In the genomic region with DNA sequence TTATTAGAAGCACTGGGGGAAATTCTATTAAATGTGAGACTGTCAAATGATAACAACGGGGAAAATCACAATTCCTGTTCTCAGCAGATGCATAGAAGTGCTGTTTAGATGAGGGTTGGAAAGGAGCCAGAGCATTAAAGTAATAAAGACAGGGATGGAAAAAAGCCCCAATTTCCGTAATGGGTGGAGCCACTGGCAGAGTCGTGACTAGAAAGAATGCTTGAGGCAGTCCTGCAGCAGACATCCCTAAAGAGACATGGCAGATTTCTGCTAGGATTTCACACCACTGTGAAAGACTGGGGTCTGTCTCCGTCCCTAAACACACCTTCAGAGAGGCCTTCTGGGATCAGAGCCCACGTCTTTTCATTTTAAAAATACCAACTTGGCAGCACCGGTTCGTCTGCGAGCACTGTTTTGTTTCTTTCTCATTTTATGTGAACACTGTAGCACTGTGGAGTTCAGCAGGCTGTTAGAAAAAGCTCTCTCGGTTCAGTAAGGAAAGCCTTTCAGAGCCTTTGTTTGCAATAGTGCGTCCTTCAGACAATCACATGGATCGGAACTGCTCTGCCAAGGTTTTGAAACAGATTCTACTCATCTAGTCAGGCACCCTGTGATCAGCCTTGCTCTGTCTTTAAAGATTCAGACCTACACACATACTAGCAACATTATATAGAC, we compare ENCODE assay signal across 12 mouse cellular contexts. TPM values are rescaled to one million over a fixed set of nuclear protein-coding genes. Genes with fewer than 3 reads are reported as not detected.
A peak's percentile ranks its signal among the peaks of the same experiment; 100 is the strongest.
DNase-seq lines count a peak whose midpoint lies in the region; ATAC-seq lines count a peak whose summit lies in the region.
"Had no signal": no experiment of that assay in that cellular context is flagged by ENCODE, and none has a peak within 500 bp of the region (broad histone marks: within the 10 kb centered on the region; RNA-seq: fewer than 3 reads in every experiment).

No protein-coding gene starts in this region.

- no peaks in the 10 kb centered on the region for H3K9me3 ChIP-seq in limb, embryonic 12.5 days
- H3K9me3 ChIP-seq in limb, embryonic 10.5 days (replicated peaks) = no peaks in the 10 kb centered on the region
- no peaks in the 10 kb centered on the region for H3K9me3 ChIP-seq in forebrain, embryonic 15.5 days
- no peaks in the 10 kb centered on the region for H3K9me3 ChIP-seq in intestine, embryonic 15.5 days
- H3K9me3 ChIP-seq in neural tube, embryonic 15.5 days (replicated peaks) = no peaks in the 10 kb centered on the region
- H3K9me3 ChIP-seq: liver, embryonic 15.5 days had no signal

- no peaks in the 10 kb centered on the region; the same call in 1 of the 2 replicates for H3K27me3 ChIP-seq in limb, embryonic 12.5 days
- no peaks in the 10 kb centered on the region for H3K27me3 ChIP-seq in limb, embryonic 10.5 days (ENCODE audit: low read depth, poor library complexity, severe bottlenecking)
- H3K27me3 ChIP-seq in forebrain, embryonic 15.5 days = no peaks in the 10 kb centered on the region
- no peaks in the 10 kb centered on the region for H3K27me3 ChIP-seq in intestine, embryonic 15.5 days (replicated peaks)
- no peaks in the 10 kb centered on the region for H3K27me3 ChIP-seq in neural tube, embryonic 15.5 days (replicated peaks)
- H3K27me3 ChIP-seq: liver, embryonic 15.5 days had no signal

- no peaks in the 10 kb centered on the region for H3K36me3 ChIP-seq in limb, embryonic 12.5 days
- no peaks in the 10 kb centered on the region for H3K36me3 ChIP-seq in limb, embryonic 10.5 days
- H3K36me3 ChIP-seq in forebrain, embryonic 15.5 days = no peaks in the 10 kb centered on the region
- no peaks in the 10 kb centered on the region for H3K36me3 ChIP-seq in intestine, embryonic 15.5 days
- no peaks in the 10 kb centered on the region for H3K36me3 ChIP-seq in neural tube, embryonic 15.5 days
- H3K36me3 ChIP-seq: liver, embryonic 15.5 days had no signal

- no peak overlapping the region for H3K9ac ChIP-seq in limb, embryonic 12.5 days (replicated peaks)
- peak overlapping the region; percentile 28; the same call in 1 of the 2 replicates for H3K9ac ChIP-seq in forebrain, embryonic 15.5 days (replicated peaks)
- 0 out of 2 replicates have a peak overlapping the region, but pooled peaks have one; percentile 24 for H3K9ac ChIP-seq in intestine, embryonic 15.5 days
- H3K9ac ChIP-seq in neural tube, embryonic 15.5 days (replicated peaks) = no peak overlapping the region
- H3K9ac ChIP-seq: liver, embryonic 15.5 days had no signal

- peak overlapping the region; percentile 19 for H3K4me2 ChIP-seq in limb, embryonic 12.5 days
- peak overlapping the region; percentile 38 for H3K4me2 ChIP-seq in forebrain, embryonic 15.5 days (replicated peaks)
- H3K4me2 ChIP-seq in intestine, embryonic 15.5 days (replicated peaks) = peak overlapping the region; percentile 42
- H3K4me2 ChIP-seq in neural tube, embryonic 15.5 days = peak overlapping the region; percentile 32
- H3K4me2 ChIP-seq: liver, embryonic 15.5 days had no signal

- intact Hi-C loops in left cerebral cortex, postnatal 36 days (cut with DNase I) = no loop called here

- H3K4me3 ChIP-seq in limb, embryonic 12.5 days (replicated peaks) = no peak overlapping the region
- H3K4me3 ChIP-seq in limb, embryonic 10.5 days = no peak overlapping the region
- peak overlapping the region; percentile 15; the same call in 1 of the 2 replicates for H3K4me3 ChIP-seq in forebrain, embryonic 15.5 days
- H3K4me3 ChIP-seq in intestine, embryonic 15.5 days (replicated peaks) = no peak overlapping the region
- no peak overlapping the region for H3K4me3 ChIP-seq in neural tube, embryonic 15.5 days (replicated peaks)
- H3K4me3 ChIP-seq: liver, embryonic 15.5 days had no signal

- WGBS in limb, embryonic 12.5 days = 52% methylated on average over 11 of the region's 11 CpGs
- 73% methylated on average over 11 of the region's 11 CpGs for WGBS in limb, embryonic 10.5 days
- WGBS in forebrain, embryonic 15.5 days = 11% methylated on average over 11 of the region's 11 CpGs
- 38% methylated on average over 11 of the region's 11 CpGs for WGBS in intestine, embryonic 15.5 days
- 25% methylated on average over 11 of the region's 11 CpGs for WGBS in neural tube, embryonic 15.5 days

- peaks cover 19% of the 10 kb centered on the region for H3K4me1 ChIP-seq in limb, embryonic 12.5 days (replicated peaks)
- H3K4me1 ChIP-seq in limb, embryonic 10.5 days = no peaks in the 10 kb centered on the region
- H3K4me1 ChIP-seq in forebrain, embryonic 15.5 days = peaks cover 14% of the 10 kb centered on the region
- 0 out of 2 replicates have a peak, but pooled peaks cover 3% of the 10 kb centered on the region for H3K4me1 ChIP-seq in intestine, embryonic 15.5 days (replicated peaks)
- H3K4me1 ChIP-seq in neural tube, embryonic 15.5 days = 0 out of 2 replicates have a peak, but pooled peaks cover 14% of the 10 kb centered on the region
- H3K4me1 ChIP-seq: liver, embryonic 15.5 days had no signal

- no peak for ATAC-seq in limb, embryonic 12.5 days (ENCODE audit: insufficient number of reproducible peaks, insufficient read depth, low FRiP score, low TSS enrichment, low read depth)
- ATAC-seq in forebrain, embryonic 15.5 days (replicated peaks) = peak; percentile 88
- peak; percentile 55 for ATAC-seq in intestine, embryonic 15.5 days
- peak; percentile 65; the same call in 1 of the 2 replicates for ATAC-seq in neural tube, embryonic 15.5 days (ENCODE audit: low FRiP score)

- no peak for DNase-seq in limb, embryonic 10.5 days (ENCODE audit: low spot score)
- no peak for DNase-seq in cerebellum, adult 8-10 months
- no peak for DNase-seq in left cerebral cortex, postnatal 36 days (ENCODE audit: low spot score in 2 of 2)
- DNase-seq: cerebellum, postnatal 10 days; gastrocnemius, postnatal 14 days; kidney, postnatal 14 days; retina, postnatal 1 day had no signal

- peak overlapping the region; percentile 36 for H3K27ac ChIP-seq in limb, embryonic 12.5 days
- no peak overlapping the region for H3K27ac ChIP-seq in limb, embryonic 10.5 days
- peak overlapping the region; percentile 89 for H3K27ac ChIP-seq in forebrain, embryonic 15.5 days (replicated peaks)
- peak overlapping the region; percentile 28; the same call in 1 of the 2 replicates for H3K27ac ChIP-seq in intestine, embryonic 15.5 days
- H3K27ac ChIP-seq in neural tube, embryonic 15.5 days (replicated peaks) = peak overlapping the region; percentile 80
- H3K27ac ChIP-seq: liver, embryonic 15.5 days had no signal

RNA-seq across cellular contexts. Expression of a gene that starts 36.8 kb away (rescaled TPM):
- 1.5 and 1.7 TPM in 2 replicates for polyA plus RNA-seq in limb, embryonic 12.5 days (2016; fragmentation: Nextera tagmentation; extraction: Ambion mirVana)
- polyA plus RNA-seq in limb, embryonic 10.5 days (2016; fragmentation: Nextera tagmentation; extraction: Ambion mirVana) = 0.75 and 0.77 TPM in 2 replicates
- polyA plus RNA-seq in forebrain, embryonic 15.5 days (2015; fragmentation: Nextera tagmentation; extraction: Ambion mirVana) = 3.0 and 3.3 TPM in 2 replicates
- 2.1 and 2.6 TPM in 2 replicates for polyA plus RNA-seq in intestine, embryonic 15.5 days (2015; fragmentation: Nextera tagmentation; extraction: Ambion mirVana)
- 42.8 and 43.6 TPM in 2 replicates for polyA plus RNA-seq in neural tube, embryonic 15.5 days (2015; fragmentation: Nextera tagmentation; extraction: Ambion mirVana)
- 10 to 100 TPM; 21.3 to 34.5 TPM for total RNA-seq in left cerebral cortex, postnatal 36 days (2021)

Comparison
In these comparisons a context has a peak if more than half of its experiments do, and no peak if none do; other contexts are left out.
1. H3K9ac ChIP-seq: peak in forebrain, embryonic 15.5 days (single experiment) and intestine, embryonic 15.5 days (single experiment); none in limb, embryonic 12.5 days (single experiment) and neural tube, embryonic 15.5 days (single experiment).
2. RNA of a gene that starts 36.8 kb away (polyA plus RNA-seq): 42.8 to 43.6 TPM in neural tube, embryonic 15.5 days; 3.0 to 3.3 TPM in forebrain, embryonic 15.5 days, 2.1 to 2.6 TPM in intestine, embryonic 15.5 days, 1.5 to 1.7 TPM in limb, embryonic 12.5 days and 0.75 to 0.77 TPM in limb, embryonic 10.5 days; every median in the first group is over 10 times any median in the second.
3. Peak in every context shown above with its lines, with median percentiles within 50 percentile points of each other: H3K4me2 ChIP-seq.